Mouse (Mus musculus): ENCODE measurements at regions not wholly inside any gene's neighbourhood (a gene's known extent, or its start where the extent isn't known, plus 50 kb on each side); places are given as distances from the start of the nearest gene placed in this dataset.
A peak's percentile ranks its signal among the peaks of the same experiment; 100 is the strongest.

DNA sequence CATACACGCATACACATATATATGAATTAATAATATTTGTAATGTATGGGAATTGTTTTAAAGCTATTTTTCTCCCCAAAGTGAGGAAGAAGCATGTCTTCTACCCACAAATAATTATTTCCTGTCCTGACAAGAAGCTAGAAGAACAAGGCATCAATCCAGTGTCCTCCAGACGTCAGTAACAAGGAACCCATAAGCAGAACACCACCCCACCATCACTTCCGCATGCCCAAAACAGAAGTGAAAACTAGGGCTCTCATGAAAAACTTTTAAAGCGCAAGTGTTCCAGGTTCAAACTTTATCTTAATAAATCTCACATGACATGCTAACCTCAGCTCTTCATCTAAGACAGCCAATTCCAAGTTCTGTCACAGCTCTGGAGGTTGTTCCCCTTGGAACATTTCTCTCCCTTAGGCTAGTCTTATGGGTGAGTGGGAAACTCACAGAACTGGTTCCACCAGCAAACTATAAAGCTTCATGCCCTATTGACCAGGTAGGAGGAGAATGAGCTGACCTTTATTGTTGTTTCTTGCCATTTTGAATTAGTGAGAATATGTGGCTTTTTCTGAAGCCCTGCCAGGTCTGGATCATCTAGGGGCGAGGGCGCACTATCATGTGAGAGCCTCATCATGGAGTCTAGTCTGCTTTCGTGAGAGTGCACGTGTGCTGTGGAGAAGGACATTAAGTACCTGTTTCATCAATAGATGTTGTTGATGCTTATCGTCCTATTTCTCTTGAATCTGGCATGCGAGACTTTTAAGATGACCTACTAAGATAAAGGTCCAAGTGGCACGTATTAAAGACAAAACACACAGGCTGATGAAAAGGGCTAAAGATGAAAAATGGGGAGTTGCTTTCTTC is 155.1 kb downstream of the Nrip1 start:
- no peak overlapping the region for H3K4me2 ChIP-seq (replicated peaks)
- no peaks in the 10 kb centered on the region for H3K9me3 ChIP-seq
- no peaks in the 10 kb centered on the region for H3K27me3 ChIP-seq
- no peak for ATAC-seq (ENCODE audit: insufficient number of reproducible peaks, insufficient read depth, low FRiP score, low TSS enrichment)
- H3K36me3 ChIP-seq, result no peaks in the 10 kb centered on the region
- 82% methylated on average over 11 of the region's 11 CpGs for WGBS
- no peak overlapping the region for H3K4me3 ChIP-seq
- no peak overlapping the region for H3K27ac ChIP-seq
- H3K4me1 ChIP-seq, result no peaks in the 10 kb centered on the region
- H3K9ac ChIP-seq, result no peak overlapping the region

DNA sequence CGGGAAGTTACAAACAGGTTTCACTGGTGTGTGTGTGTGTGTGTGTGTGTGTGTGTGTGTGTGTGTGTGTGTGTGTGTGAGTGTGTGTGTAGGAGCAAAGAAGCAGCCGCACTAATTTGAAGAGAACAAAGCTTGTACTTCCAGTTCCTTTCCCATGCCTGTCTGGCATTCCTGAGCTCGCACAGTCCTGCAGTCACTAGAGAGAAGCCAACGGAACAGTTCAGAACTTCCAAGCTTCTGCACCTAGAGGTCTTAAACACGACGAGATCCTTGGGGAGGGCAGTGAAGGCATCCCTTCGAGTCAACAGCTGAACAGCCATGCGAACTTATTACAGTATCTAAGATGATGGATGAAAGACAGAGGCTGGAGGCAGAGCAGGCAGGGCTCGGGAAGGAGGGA is 157.4 kb downstream of the Nrip1 start:
- Histone ChIP-seq H3K36me3 (no peaks in the 10 kb centered on the region), H3K9ac (no peak overlapping the region), H3K9me3 (no peaks in the 10 kb centered on the region), H3K4me1 (no peaks in the 10 kb centered on the region), H3K27me3 (no peaks in the 10 kb centered on the region), H3K27ac (no peak overlapping the region), H3K4me3 (no peak overlapping the region), H3K4me2 (replicated peaks) (no peak overlapping the region)
- no peak for ATAC-seq (ENCODE audit: insufficient number of reproducible peaks, insufficient read depth, low FRiP score, low TSS enrichment)
- 36% methylated on average over 8 of the region's 9 CpGs for WGBS

DNA sequence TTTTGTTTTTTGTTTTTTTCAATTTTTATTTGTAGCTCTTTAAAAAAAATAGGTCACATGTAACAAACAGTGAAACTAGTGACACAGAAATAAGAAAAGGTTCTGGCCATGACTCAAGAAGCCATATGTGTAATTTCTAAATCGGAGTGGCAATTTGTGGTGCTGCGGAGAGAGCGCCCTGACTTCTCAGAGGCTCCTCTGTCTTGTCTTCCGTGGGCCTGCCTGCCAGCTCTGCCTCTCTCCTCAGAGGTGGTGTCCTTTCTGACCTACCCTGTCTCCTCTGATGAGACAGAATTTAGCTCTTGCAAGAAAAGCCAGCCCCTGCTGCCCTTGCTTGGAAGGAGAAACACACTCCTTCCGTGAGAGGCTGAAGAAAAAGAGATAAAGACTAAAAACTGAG is 158.1 kb downstream of the Nrip1 start:
- no peak for ATAC-seq (ENCODE audit: insufficient number of reproducible peaks, insufficient read depth, low FRiP score, low TSS enrichment)
- Histone ChIP-seq H3K9me3 (no peaks in the 10 kb centered on the region), H3K9ac (no peak overlapping the region), H3K4me3 (no peak overlapping the region), H3K27ac (no peak overlapping the region), H3K27me3 (no peaks in the 10 kb centered on the region), H3K4me2 (replicated peaks) (no peak overlapping the region), H3K4me1 (no peaks in the 10 kb centered on the region), H3K36me3 (no peaks in the 10 kb centered on the region)
- WGBS, result 57% methylated on average over 5 of the region's 5 CpGs

DNA sequence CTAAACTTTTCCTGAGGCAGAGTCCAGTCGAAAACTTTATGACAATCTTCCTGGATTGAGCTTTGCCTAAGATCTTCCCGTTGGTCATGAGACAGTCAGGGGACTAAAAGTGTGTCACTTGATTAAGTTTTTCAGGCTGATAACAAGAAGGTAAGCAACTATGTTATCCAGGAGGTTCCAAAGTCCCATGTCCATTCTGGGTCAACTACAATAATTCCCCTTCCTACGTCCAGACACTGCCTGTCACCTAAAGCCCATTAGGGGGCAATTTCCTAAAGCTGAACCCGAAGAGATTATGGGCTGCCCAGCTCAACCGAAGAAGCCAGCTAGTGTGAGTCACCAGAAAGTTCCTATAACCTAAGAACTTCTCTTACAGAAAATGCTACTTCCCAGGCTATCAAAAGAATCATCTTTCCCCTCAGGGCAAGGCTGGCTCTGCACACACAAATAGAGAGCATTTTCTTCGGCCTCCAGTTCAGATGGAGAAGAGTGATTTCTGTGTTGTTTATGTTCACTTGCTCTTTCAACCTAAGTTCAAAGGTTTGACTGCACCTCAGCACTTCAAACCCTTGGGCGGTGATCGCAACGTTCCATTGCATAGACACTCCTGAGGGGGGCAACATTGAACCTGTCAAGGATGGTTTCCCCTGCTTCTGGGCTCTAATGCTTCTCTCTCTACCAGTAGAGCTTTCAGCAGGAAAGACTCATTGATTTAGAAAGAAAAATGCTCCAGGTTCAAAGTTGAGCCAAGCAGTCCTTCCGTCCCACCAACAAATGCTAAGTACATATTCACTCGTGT is 171.7 kb downstream of the Nrip1 start:
- H3K4me2 ChIP-seq (replicated peaks), result no peak overlapping the region
- no peak overlapping the region for H3K27ac ChIP-seq
- no peak overlapping the region for H3K4me3 ChIP-seq
- ATAC-seq (ENCODE audit: insufficient number of reproducible peaks, insufficient read depth, low FRiP score, low TSS enrichment), result no peak
- H3K9me3 ChIP-seq, result no peaks in the 10 kb centered on the region
- WGBS, result 44% methylated on average over 11 of the region's 11 CpGs
- no peaks in the 10 kb centered on the region for H3K27me3 ChIP-seq
- H3K9ac ChIP-seq, result no peak overlapping the region
- no peaks in the 10 kb centered on the region for H3K4me1 ChIP-seq
- no peaks in the 10 kb centered on the region for H3K36me3 ChIP-seq

DNA sequence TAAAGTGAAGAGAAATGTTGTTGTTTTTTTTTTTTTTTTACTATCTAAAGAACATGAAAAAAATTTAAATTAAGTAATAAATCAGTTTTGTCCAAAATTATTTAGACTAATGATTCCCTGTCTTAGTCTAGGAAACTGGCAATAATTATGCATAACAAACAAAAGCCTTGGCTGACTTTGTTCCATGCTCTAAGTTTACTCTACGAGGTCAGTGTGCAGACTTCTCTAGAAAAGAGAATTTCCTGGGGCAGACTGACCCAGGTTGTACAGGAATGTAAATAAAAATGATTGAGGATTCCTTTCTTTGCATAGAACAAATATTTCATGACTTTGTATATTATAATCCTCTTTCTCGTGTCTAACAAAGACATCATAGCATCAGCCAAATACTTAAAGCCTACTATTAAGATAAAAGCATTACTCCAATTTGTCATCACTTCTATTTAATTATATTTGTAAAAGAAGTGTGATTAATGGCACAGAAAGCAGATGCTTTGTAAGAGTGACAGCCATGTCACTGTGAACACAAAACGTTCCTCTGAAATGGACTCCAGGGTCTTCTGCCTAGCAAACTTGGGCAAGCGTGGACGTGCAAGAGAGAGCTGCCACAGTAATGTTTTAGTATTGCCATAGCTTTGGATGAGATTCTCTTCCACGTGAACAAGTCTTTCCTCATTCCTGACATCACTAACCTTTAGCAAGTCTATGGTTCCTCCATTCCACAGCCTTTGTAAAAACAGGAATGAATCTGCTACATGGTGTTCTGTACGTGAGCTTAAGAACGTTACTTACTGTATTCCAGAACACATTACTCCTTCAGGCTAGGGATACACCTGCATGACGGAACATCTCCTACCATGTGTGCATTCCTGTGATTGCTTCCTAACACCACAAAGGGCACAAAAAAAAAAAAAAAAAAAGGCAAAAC is 172.6 kb downstream of the Nrip1 start:
- WGBS, result 70% methylated on average over 9 of the region's 9 CpGs
- no peak for ATAC-seq (ENCODE audit: insufficient number of reproducible peaks, insufficient read depth, low FRiP score, low TSS enrichment)
- H3K27me3 ChIP-seq, result no peaks in the 10 kb centered on the region
- no peak overlapping the region for H3K4me3 ChIP-seq
- H3K36me3 ChIP-seq, result no peaks in the 10 kb centered on the region
- no peaks in the 10 kb centered on the region for H3K9me3 ChIP-seq
- H3K4me1 ChIP-seq, result no peaks in the 10 kb centered on the region
- no peak overlapping the region for H3K9ac ChIP-seq
- H3K4me2 ChIP-seq (replicated peaks), result no peak overlapping the region
- H3K27ac ChIP-seq, result no peak overlapping the region

DNA sequence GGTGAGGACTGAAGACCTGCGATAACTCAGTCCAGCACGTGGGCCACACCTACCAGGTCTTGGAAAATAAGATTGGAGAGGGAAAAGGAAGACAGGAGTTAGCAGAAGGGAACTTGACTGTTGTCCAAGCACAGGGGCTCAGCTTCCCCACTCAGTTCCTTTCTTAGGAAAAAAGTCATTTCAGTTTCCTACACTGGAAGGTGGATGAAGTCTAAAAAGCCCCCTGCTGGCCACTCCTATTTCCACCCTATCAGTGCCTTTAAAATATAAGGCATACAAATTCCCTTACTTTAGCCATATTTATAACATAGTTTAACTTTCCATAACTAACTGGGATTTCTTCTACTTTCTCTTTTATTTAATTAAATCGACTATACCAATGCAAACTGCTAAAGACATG is 173.4 kb downstream of the Nrip1 start:
- Histone ChIP-seq H3K4me2 (replicated peaks) (no peak overlapping the region), H3K27me3 (no peaks in the 10 kb centered on the region), H3K9ac (no peak overlapping the region), H3K4me1 (no peaks in the 10 kb centered on the region), H3K27ac (no peak overlapping the region), H3K9me3 (no peaks in the 10 kb centered on the region), H3K36me3 (no peaks in the 10 kb centered on the region), H3K4me3 (no peak overlapping the region)
- 75% methylated on average over 3 of the region's 3 CpGs for WGBS
- ATAC-seq (ENCODE audit: insufficient number of reproducible peaks, insufficient read depth, low FRiP score, low TSS enrichment), result no peak

DNA sequence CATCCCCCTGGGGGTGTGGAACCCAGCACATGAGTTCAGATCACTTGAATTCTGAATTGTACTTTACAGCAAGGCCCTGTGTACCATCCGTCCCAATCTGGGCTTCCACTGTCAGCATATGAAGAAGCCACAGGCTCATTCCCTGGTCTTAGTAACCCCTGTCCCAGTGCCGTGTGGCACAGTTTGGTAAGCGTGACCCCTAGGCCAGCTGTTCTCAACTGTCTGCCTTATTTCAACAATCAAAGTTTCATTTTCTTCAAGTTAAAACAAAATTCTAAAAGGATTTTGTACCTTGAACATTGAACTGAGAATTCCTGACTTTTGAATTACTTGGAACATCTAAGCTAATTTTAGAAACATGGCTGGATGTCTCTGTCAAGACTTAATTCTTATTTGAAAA is 174.6 kb downstream of the Nrip1 start:
- H3K27me3 ChIP-seq, result no peaks in the 10 kb centered on the region
- H3K9ac ChIP-seq, result 0 out of 2 replicates have a peak overlapping the region, but pooled peaks have one; percentile 5
- H3K4me3 ChIP-seq, result no peak overlapping the region
- no peak overlapping the region for H3K4me2 ChIP-seq (replicated peaks)
- WGBS, result 52% methylated on average over 3 of the region's 3 CpGs
- H3K27ac ChIP-seq, result no peak overlapping the region
- H3K36me3 ChIP-seq, result no peaks in the 10 kb centered on the region
- H3K4me1 ChIP-seq, result no peaks in the 10 kb centered on the region
- no peak for ATAC-seq (ENCODE audit: insufficient number of reproducible peaks, insufficient read depth, low FRiP score, low TSS enrichment)
- no peaks in the 10 kb centered on the region for H3K9me3 ChIP-seq

DNA sequence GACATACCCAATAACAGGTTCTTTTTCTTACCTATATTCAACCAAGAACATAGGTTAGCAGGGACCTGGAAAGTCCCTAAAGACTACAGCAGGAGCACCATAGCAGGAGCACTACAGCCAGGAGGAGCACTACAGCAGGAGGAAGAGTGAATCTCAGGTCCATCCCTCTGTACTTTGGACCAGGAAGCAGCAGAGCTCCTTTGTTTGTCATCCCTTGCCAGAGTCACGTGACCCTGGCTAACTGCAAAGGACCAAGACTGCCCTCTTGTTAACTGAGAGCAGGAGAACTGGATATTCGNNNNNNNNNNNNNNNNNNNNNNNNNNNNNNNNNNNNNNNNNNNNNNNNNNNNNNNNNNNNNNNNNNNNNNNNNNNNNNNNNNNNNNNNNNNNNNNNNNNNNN is 172.2 kb upstream of the Samsn1 start:
- Histone ChIP-seq H3K36me3 (no peaks in the 10 kb centered on the region), H3K4me3 (no peak overlapping the region), H3K4me1 (no peaks in the 10 kb centered on the region), H3K27me3 (no peaks in the 10 kb centered on the region), H3K4me2 (replicated peaks) (no peak overlapping the region), H3K27ac (no peak overlapping the region), H3K9me3 (no peaks in the 10 kb centered on the region), H3K9ac (no peak overlapping the region)
- no peak for ATAC-seq (ENCODE audit: insufficient number of reproducible peaks, insufficient read depth, low FRiP score, low TSS enrichment)
- 64% methylated on average over 2 of the region's 2 CpGs for WGBS

DNA sequence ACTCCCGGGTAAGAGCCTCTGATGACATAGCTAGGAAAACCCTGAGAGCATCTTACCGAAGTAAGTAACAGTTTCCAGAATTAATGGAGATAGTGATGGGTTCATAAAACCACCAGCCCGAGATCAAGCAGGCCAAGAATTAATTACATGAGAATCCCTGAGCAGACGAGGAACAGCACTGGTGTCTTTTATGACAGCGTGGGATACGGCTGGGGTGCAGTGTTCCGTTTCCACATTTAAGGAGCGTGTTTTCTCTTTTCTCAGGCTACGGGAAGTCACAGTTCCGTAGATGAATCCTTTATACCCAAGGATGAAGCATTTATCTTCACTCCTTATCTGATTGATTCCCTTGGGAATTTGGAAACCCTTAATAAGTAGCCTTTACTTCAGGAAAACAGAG is 169.1 kb upstream of the Samsn1 start:
- H3K4me2 ChIP-seq (replicated peaks), result no peak overlapping the region
- no peaks in the 10 kb centered on the region for H3K9me3 ChIP-seq
- WGBS, result 90% methylated on average over 10 of the region's 10 CpGs
- no peak for ATAC-seq (ENCODE audit: insufficient number of reproducible peaks, insufficient read depth, low FRiP score, low TSS enrichment)
- H3K27ac ChIP-seq, result no peak overlapping the region
- H3K27me3 ChIP-seq, result no peaks in the 10 kb centered on the region
- H3K4me3 ChIP-seq, result no peak overlapping the region
- no peak overlapping the region for H3K9ac ChIP-seq
- no peaks in the 10 kb centered on the region for H3K4me1 ChIP-seq
- no peaks in the 10 kb centered on the region for H3K36me3 ChIP-seq

DNA sequence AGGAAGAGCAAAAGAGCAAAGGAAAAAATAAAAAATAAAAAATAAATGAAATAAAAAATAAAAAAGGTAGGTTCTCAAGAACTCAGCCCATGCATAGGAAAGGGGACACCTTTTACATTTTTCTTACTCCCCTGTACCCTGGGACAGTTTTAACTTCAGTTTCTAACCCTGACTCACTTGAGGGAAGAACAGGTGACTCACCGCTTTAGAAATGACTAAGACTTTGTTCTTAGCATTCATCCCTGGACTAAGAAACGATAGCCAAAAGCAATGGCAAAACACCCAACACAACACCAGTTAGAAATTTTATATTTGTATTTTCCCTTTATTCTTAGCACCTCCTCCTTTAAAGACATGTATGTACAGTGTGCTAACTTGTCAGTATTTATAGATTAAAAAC is 161.5 kb upstream of the Samsn1 start:
- WGBS, result 70% methylated on average over 2 of the region's 2 CpGs
- no peak for ATAC-seq (ENCODE audit: insufficient number of reproducible peaks, insufficient read depth, low FRiP score, low TSS enrichment)
- Histone ChIP-seq H3K27ac (no peak overlapping the region), H3K27me3 (no peaks in the 10 kb centered on the region), H3K36me3 (no peaks in the 10 kb centered on the region), H3K9ac (no peak overlapping the region), H3K9me3 (no peaks in the 10 kb centered on the region), H3K4me1 (peaks cover 5% of the 10 kb centered on the region; the same call in 1 of the 2 replicates), H3K4me3 (no peak overlapping the region), H3K4me2 (replicated peaks) (no peak overlapping the region)

DNA sequence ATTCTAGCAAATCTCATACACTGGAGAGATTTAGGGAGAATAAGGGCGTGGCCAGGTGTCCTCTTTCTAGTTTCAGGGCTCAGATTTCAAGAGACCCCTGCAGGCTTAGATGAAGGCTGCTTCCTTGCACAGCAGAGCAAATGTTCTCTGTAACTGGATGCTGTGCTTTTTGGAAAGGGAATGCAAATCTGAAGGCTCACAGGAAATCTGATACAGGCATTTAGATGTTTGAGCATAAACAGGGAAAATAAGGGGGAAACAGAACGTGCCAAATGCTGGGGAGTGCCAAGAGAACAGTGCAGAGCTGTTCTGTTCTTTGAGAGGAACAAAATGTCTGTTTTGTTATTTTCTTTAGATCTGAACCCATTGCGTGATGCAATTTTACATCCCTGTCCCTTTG is 161.0 kb upstream of the Samsn1 start:
- no peaks in the 10 kb centered on the region for H3K36me3 ChIP-seq
- peak; percentile 84 for ATAC-seq (ENCODE audit: insufficient number of reproducible peaks, insufficient read depth, low FRiP score, low TSS enrichment)
- no peak overlapping the region for H3K4me2 ChIP-seq (replicated peaks)
- H3K4me1 ChIP-seq, result peaks cover 5% of the 10 kb centered on the region; the same call in 1 of the 2 replicates
- H3K9me3 ChIP-seq, result no peaks in the 10 kb centered on the region
- no peaks in the 10 kb centered on the region for H3K27me3 ChIP-seq
- no peak overlapping the region for H3K9ac ChIP-seq
- H3K4me3 ChIP-seq, result no peak overlapping the region
- WGBS, result 12% methylated on average over 3 of the region's 3 CpGs
- H3K27ac ChIP-seq, result no peak overlapping the region

Measured in embryonic facial prominence, embryonic 12.5 days (tissue).